Mouse (Mus musculus) testis, adult 2 months (tissue): ENCODE measurements around the gene Cbx6. TPM values are rescaled to one million over a fixed set of nuclear protein-coding genes. Genes with fewer than 3 reads are reported as not detected.
A peak's percentile ranks its signal among the peaks of the same experiment; 100 is the strongest.
"Not testable (repeated sequence)": the region's sequence is repeated elsewhere in the genome, so short reads cannot be mapped to it uniquely, and the experiment has no call there.

Experiments used
- H3K27ac ChIP-seq: fragments of 200-500 bp; 2 replicates; pipeline ENCODE4 v1.5.1; 2012; ENCODE audit warnings: low read depth, low read length; ENCODE audit not compliant: control insufficient read depth, insufficient read depth
- H3K27me3 ChIP-seq: fragments of 200-500 bp; 2 replicates; pipeline ENCODE4 v1.6.1; 2012; ENCODE audit warnings: mild to moderate bottlenecking, low read length, moderate library complexity; ENCODE audit not compliant: control insufficient read depth, insufficient read depth
- H3K36me3 ChIP-seq: fragments of 200-500 bp; 2 replicates; pipeline ENCODE4 v1.6.1; 2012; ENCODE audit warnings: mild to moderate bottlenecking, low read length; ENCODE audit not compliant: control insufficient read depth, insufficient read depth
- H3K4me1 ChIP-seq: fragments of 200-500 bp; 2 replicates; pipeline ENCODE4 v1.6.1; 2012; ENCODE audit warnings: low read length; ENCODE audit not compliant: control insufficient read depth, insufficient read depth
- H3K4me3 ChIP-seq: fragments of 200-500 bp; 2 replicates; pipeline ENCODE4 v1.5.1; 2012; ENCODE audit warnings: low read depth, mild to moderate bottlenecking, low read length, moderate library complexity, mixed read lengths; ENCODE audit not compliant: control insufficient read depth
- CTCF ChIP-seq: fragments of 200-500 bp; IDR thresholded peaks from 2 replicates; pipeline ENCODE4 v1.5.1; 2012; ENCODE audit warnings: low read depth, mild to moderate bottlenecking, inconsistent platforms, low read length, moderate library complexity; ENCODE audit not compliant: control insufficient read depth, insufficient read depth, insufficient replicate concordance
- POLR2A ChIP-seq: fragments of 200-500 bp; IDR thresholded peaks from 2 replicates; pipeline ENCODE4 v1.6.1; 2012; ENCODE audit warnings: low read depth, mild to moderate bottlenecking, inconsistent platforms, low read length, moderate library complexity; ENCODE audit not compliant: control insufficient read depth
- polyA plus RNA-seq: library from polyadenylated mRNA; depleted of rRNA; stranded (reverse); fragments of >200 nt; gene quantifications from 2 replicates; pipeline ENCODE4 v1.2.3, GENCODE M21; 2012

Gene Cbx6
- polyA plus RNA-seq, 1 experiment = 4.6 TPM

GRCm38 (mm10) chr15:79823588-79824280, 10.8 kb downstream of the Cbx6 start:
- Histone ChIP-seq H3K4me3 (no peak overlapping the region), H3K36me3 (no peaks in the 10 kb centered on the region), H3K27me3 (no peaks in the 10 kb centered on the region), H3K4me1 (peaks cover 12% of the 10 kb centered on the region), H3K27ac (no peak overlapping the region)
- TF ChIP-seq POLR2A (no peak), CTCF (no peak)

DNA sequence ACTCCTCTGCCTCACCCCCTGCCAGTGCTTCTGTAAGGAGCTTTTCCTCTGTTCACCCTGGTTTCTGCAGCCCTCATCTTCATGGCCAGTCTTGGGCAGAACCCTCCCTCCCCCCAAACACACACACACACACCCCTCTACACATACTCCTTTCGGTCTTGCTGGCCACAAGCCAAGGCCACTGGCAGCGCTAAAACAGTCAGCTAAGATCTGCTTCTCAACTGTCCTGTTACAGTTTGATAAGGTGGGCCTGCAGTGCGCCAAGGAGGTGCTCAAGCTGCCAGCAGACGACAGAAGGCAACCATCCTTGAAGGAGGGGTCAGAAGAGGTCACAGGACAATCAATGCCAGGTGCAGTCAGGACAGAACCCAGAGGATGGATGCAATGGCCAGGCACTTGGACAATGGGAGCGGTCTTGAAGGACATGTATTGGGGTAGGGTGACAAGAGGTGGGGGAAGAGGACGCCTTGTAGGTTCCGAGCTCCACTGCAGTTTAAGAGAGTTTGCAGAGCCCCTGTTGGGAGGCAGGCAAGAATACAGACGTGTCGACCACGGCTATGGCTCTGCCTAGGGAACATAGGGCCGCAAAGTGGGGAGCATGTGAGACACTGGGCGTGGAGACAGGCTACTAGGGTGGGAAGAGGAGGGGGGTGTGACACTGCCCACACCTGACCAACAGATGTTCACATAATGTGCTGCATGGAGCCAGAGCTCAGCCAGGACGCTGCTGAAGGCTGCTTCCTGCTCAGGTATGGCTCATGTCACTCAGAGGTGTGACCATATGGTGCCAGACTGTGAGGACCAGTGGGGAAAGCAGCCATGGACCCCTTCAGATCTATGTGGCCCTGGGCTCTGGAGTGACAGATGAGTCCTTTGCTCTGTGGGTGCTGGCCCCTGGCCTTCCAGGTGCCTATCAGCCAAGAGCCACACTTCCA, 12.0 kb downstream of the Cbx6 start:
- Histone ChIP-seq H3K4me3 (no peak overlapping the region), H3K36me3 (no peaks in the 10 kb centered on the region), H3K27ac (no peak overlapping the region), H3K4me1 (peaks cover 6% of the 10 kb centered on the region; the same call in 1 of the 2 replicates), H3K27me3 (no peaks in the 10 kb centered on the region)
- no peak for TF ChIP-seq POLR2A
- TF ChIP-seq CTCF = no peak

DNA sequence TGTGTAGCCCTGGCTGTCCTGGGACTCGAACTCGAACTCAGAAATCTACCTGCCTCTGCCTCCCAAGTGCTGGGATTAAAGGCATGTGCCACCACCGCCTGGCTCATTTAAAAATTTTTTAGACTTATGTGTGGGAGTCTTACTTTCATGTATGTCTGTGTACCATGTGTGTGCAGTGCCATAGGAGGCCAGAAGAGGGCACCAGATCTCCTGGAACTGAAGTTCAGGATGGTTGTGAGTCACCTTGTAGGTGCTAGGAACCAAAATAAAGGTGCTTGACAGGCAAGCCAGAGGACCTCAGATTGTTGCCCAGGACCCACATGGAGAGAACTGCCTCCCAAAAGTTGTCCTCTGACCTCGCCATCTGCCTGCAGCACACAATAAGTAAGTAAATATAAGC, 16.2 kb downstream of the Cbx6 start:
- Histone ChIP-seq H3K27ac (no peak overlapping the region), H3K27me3 (no peaks in the 10 kb centered on the region), H3K4me3 (no peak overlapping the region), H3K36me3 (no peaks in the 10 kb centered on the region), H3K4me1 (peaks cover 6% of the 10 kb centered on the region; the same call in 1 of the 2 replicates)
- TF ChIP-seq CTCF = 0 out of 2 replicates have a peak, but pooled peaks have one; percentile 9
- no peak for TF ChIP-seq POLR2A

GRCm38 (mm10) chr15:79813666-79814258, 20.7 kb downstream of the Cbx6 start:
- Histone ChIP-seq H3K4me3 (no peak overlapping the region), H3K4me1 (no peaks in the 10 kb centered on the region), H3K36me3 (no peaks in the 10 kb centered on the region), H3K27me3 (no peaks in the 10 kb centered on the region), H3K27ac (no peak overlapping the region)
- TF ChIP-seq POLR2A (no peak), CTCF (no peak)

DNA sequence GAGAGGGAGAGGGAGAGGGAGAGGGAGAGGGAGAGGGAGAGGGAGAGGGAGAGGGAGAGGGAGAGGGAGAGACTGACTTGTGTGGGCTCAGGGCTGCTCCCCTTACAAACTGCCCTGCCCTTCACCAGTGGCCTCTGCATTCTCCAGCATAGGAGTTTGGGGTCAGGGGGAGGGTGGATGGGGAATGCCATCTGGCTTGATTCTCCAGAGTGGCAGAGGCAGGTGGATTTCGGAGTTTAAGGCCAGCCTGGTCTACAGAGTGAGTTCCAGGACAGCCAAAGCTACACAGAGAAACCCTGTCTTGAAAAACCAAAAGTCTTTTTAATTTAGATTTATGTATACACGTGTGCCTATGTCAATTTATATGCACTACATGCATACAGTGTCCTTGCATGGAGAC, 21.6 kb downstream of the Cbx6 start:
- not testable (repeated sequence) for H3K4me1 ChIP-seq, H3K27me3 ChIP-seq, H3K4me3 ChIP-seq, H3K27ac ChIP-seq, H3K36me3 ChIP-seq

DNA sequence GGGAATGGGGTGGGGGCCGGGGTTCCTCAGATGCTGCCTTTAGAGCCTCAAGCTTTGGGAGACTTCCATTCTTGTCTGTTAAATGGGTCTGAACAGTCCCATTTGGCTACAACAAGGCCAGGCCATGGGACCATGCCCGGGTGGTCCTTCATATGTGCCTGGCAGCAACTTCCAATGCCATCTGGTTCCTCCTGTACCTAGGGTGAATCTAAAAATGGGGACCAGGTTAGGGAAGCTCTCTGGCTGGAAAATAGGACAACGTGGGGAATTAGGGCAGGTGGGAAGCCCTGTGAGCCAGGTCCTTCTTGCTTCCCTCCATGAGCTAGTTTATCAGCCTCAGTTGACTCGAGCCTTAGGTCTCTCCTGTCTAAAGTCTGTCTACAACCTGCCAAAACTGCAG, 23.5 kb downstream of the Cbx6 start:
- no peaks in the 10 kb centered on the region for H3K27me3 ChIP-seq
- no peak for TF ChIP-seq POLR2A
- TF ChIP-seq CTCF = no peak
- no peak overlapping the region for H3K27ac ChIP-seq
- no peak overlapping the region for H3K4me3 ChIP-seq
- no peaks in the 10 kb centered on the region for H3K4me1 ChIP-seq
- H3K36me3 ChIP-seq = no peaks in the 10 kb centered on the region

GRCm38 (mm10) chr15:79810061-79810460, 24.4 kb downstream of the Cbx6 start:
- no peak overlapping the region for H3K4me3 ChIP-seq
- no peaks in the 10 kb centered on the region for H3K4me1 ChIP-seq
- no peaks in the 10 kb centered on the region for H3K27me3 ChIP-seq
- no peak overlapping the region for H3K27ac ChIP-seq
- no peak for TF ChIP-seq POLR2A
- TF ChIP-seq CTCF = no peak
- no peaks in the 10 kb centered on the region for H3K36me3 ChIP-seq
